Mouse (Mus musculus) testis, adult 2 months (tissue): ENCODE measurements at regions not wholly inside any gene's neighbourhood (a gene's known extent, or its start where the extent isn't known, plus 50 kb on each side); places are given as distances from the start of the nearest gene placed in this dataset.

Source experiments
- CTCF ChIP-seq: fragments of 200-500 bp; IDR thresholded peaks from 2 replicates; pipeline ENCODE4 v1.5.1; 2012; ENCODE audit warnings: low read depth, mild to moderate bottlenecking, inconsistent platforms, low read length, moderate library complexity; ENCODE audit not compliant: control insufficient read depth, insufficient read depth, insufficient replicate concordance
- POLR2A ChIP-seq: fragments of 200-500 bp; IDR thresholded peaks from 2 replicates; pipeline ENCODE4 v1.6.1; 2012; ENCODE audit warnings: low read depth, mild to moderate bottlenecking, inconsistent platforms, low read length, moderate library complexity; ENCODE audit not compliant: control insufficient read depth

- TF ChIP-seq POLR2A (no peak), CTCF (0 out of 2 replicates have a peak, but pooled peaks have one; percentile 19)
Observed at GRCm38 (mm10) chr10:66834974-66835373, 261.0 kb upstream of the Jmjd1c start.
